Mouse (Mus musculus) MEL (cell line): ENCODE data around the gene Gm49388.

ENCODE experiments used
- CHD2 ChIP-seq: IDR thresholded peaks from 2 replicates; pipeline ENCODE4 v1.6.1; 2011; ENCODE audit warnings: low read length, improper control_type of control experiment
- CTCF ChIP-seq, 3 experiments: IDR thresholded peaks in 2 of 3; conservative IDR thresholded peaks in 1 of 3; 2 replicates each; pipeline ENCODE4 v1.5.1; 2011 to 2012; ENCODE audit warnings: low read length in 3 of 3, low read depth in 2 of 3, mild to moderate bottlenecking in 2 of 3, improper control_type of control experiment in 1 of 3, inconsistent platforms in 1 of 3, mixed read lengths in 1 of 3, moderate library complexity in 1 of 3; ENCODE audit not compliant: control insufficient read depth in 1 of 3, insufficient read depth in 1 of 3, poor library complexity in 1 of 3, severe bottlenecking in 1 of 3
- ELF1 ChIP-seq: IDR thresholded peaks from 2 replicates; pipeline ENCODE4 v1.6.1; 2014; ENCODE audit warnings: low read depth, mild to moderate bottlenecking, inconsistent platforms, low read length, improper control_type of control experiment, moderate library complexity
- GABPA ChIP-seq: IDR thresholded peaks from 2 replicates; pipeline ENCODE4 v1.6.1; 2012; ENCODE audit warnings: low read depth, mild to moderate bottlenecking, inconsistent platforms, low read length, improper control_type of control experiment, moderate library complexity
- NELFE ChIP-seq: IDR thresholded peaks from 2 replicates; pipeline ENCODE4 v1.6.1; 2011; ENCODE audit warnings: low read depth, low read length, improper control_type of control experiment
- POLR2A ChIP-seq, 2 experiments: IDR thresholded peaks; 2 replicates each; pipeline ENCODE4 v1.6.1; 2011 to 2012; ENCODE audit warnings: low read length in 2 of 2, mild to moderate bottlenecking in 2 of 2, control low read depth in 1 of 2, improper control_type of control experiment in 1 of 2, low read depth in 1 of 2, moderate library complexity in 1 of 2; ENCODE audit not compliant: control insufficient read depth in 1 of 2, insufficient read depth in 1 of 2, poor library complexity in 1 of 2
- SIN3A ChIP-seq: IDR thresholded peaks from 2 replicates; pipeline ENCODE4 v1.6.1; 2012; ENCODE audit warnings: low read length, improper control_type of control experiment, inconsistent platforms
- USF1 ChIP-seq: IDR thresholded peaks from 2 replicates; pipeline ENCODE4 v1.6.1; 2014; ENCODE audit warnings: low read depth, mild to moderate bottlenecking, inconsistent platforms, low read length, improper control_type of control experiment, moderate library complexity
- USF2 ChIP-seq, 2 experiments: IDR thresholded peaks; 2 replicates each; pipeline ENCODE4 v1.6.1; 2011 to 2012; ENCODE audit warnings: improper control_type of control experiment in 2 of 2, low read length in 2 of 2, borderline replicate concordance in 1 of 2, inconsistent platforms in 1 of 2, low read depth in 1 of 2, mild to moderate bottlenecking in 1 of 2; ENCODE audit not compliant: insufficient read depth in 1 of 2
- ZKSCAN1 ChIP-seq: IDR thresholded peaks from 2 replicates; pipeline ENCODE4 v1.6.1; 2012; ENCODE audit warnings: low read depth, mild to moderate bottlenecking, inconsistent platforms, low read length, improper control_type of control experiment, moderate library complexity
- ZMIZ1 ChIP-seq: IDR thresholded peaks from 2 replicates; pipeline ENCODE4 v1.6.1; 2012; ENCODE audit warnings: low read depth, mild to moderate bottlenecking, inconsistent platforms, low read length, improper control_type of control experiment, moderate library complexity

DNA sequence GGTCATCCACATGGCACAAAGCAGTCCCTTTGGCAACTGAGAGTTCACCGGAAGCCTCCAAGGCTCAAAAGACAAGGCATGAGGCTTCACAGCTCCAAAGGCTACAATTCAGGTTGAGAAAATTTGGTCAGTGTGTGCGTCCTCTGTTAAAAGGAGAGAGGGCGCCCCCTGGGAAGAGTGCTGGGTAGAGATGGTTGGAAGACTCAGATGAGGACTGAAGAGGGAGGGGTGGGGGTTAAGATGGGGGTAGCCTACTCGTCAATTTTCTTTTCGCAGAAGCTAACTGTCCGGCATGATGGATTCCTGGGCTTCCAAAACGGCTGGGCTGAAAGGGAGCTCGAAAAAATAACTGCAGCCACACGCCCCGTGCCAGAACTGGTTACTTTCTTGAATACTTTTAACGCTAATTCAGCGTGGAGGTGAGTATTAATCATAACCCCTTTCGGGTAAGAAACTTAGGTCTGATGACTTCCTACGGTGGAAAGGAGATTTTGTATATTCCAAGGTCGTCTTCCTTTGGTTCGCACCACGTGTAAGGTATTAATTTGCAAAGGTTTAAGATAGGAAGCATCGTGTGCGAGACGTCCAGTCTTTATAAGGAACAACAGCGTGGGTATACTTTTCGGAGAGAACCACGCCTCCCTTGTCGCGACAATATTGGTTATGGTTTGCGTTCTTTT, 40.9 kb upstream of the Gm49388 start, which contains the start of gene Fbxl19:
- TF ChIP-seq USF2 (IDR thresholded peaks at IDR 0.05; ENCODE audit: borderline replicate concordance in 1 of 2, insufficient read depth in 1 of 2, low read depth in 1 of 2, low read length in 2 of 2) = no peak
- peak; percentile 61 to 73 (median 73) for TF ChIP-seq CTCF (IDR thresholded peaks at IDR 0.05 in 2 of 3, conservative IDR thresholded peaks at IDR 0.05 in 1 of 3; ENCODE audit: control insufficient read depth in 1 of 3, insufficient read depth in 1 of 3, low read depth in 2 of 3, low read length in 3 of 3, poor library complexity in 1 of 3, severe bottlenecking in 1 of 3)
- no peak; a peak in 1 of 4 replicates for TF ChIP-seq POLR2A (IDR thresholded peaks at IDR 0.05; ENCODE audit: control insufficient read depth in 1 of 2, insufficient read depth in 1 of 2, low read depth in 1 of 2, low read length in 2 of 2, poor library complexity in 1 of 2)
- no peak for TF ChIP-seq ELF1
- TF ChIP-seq USF1 = no peak
- TF ChIP-seq SIN3A = 0 out of 2 replicates have a peak, but pooled peaks have one; percentile 22
- TF ChIP-seq ZKSCAN1 = no peak; the same call in 1 of the 2 replicates
- TF ChIP-seq CHD2 = no peak
- TF ChIP-seq ZMIZ1 = no peak
- TF ChIP-seq NELFE = no peak; the same call in 1 of the 2 replicates
- no peak for TF ChIP-seq GABPA
